ENCODE assay signal across 8 mouse cellular contexts in the genomic region with DNA sequence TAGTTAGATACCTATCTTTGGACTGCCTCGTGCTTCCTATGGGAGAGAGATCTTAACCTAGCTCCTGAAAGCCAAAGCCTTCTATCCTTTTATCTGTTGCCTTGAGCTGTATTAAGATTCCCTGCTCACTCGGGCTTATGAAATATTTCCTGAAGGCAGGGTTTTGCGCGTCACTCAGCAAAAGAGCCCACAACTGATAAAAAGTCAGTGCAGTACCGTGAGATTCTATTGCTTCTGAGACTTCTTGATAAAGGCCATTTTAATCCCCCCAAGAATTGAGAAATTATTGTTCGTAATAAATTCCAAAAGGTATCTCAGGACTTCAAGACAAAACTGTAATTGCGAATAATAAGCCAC. TPM values are rescaled to one million over a fixed set of nuclear protein-coding genes. Genes with fewer than 3 reads are reported as not detected.
DNase-seq lines count a peak whose midpoint lies in the region; ATAC-seq and TF ChIP-seq lines count a peak whose summit lies in the region.

No protein-coding gene starts in this region.

- DNase-seq in gastrocnemius, adult 2 months, result no peak
- DNase-seq in gastrocnemius, postnatal 25 days, result no peak
- DNase-seq in frontal cortex, postnatal 36 days (ENCODE audit: low spot score in 2 of 2), result no peak
- no peak for DNase-seq in right cerebral cortex, postnatal 14 days
- no peak for DNase-seq in layer of hippocampus, adult 8-10 months (ENCODE audit: low spot score in 2 of 2)

- no peaks in the 10 kb centered on the region for H3K9me3 ChIP-seq in forebrain, embryonic 13.5 days (replicated peaks)
- H3K9me3 ChIP-seq in liver, embryonic 16.5 days (replicated peaks; ENCODE audit: control insufficient read depth, low read length), result no peaks in the 10 kb centered on the region

- peak overlapping the region; percentile 87 for H3K4me3 ChIP-seq in gastrocnemius, adult 2 months
- peak overlapping the region; percentile 29 for H3K4me3 ChIP-seq in C2C12 (ENCODE audit: insufficient read depth, poor library complexity, severe bottlenecking)
- peak overlapping the region; percentile 58 for H3K4me3 ChIP-seq in forebrain, embryonic 13.5 days
- H3K4me3 ChIP-seq in liver, embryonic 16.5 days (ENCODE audit: low read depth, low read length), result peak overlapping the region; percentile 69

- H3K79me3 ChIP-seq in C2C12 (ENCODE audit: low read depth), result peaks cover 32% of the 10 kb centered on the region

- WGBS in forebrain, embryonic 13.5 days, result 48% methylated on average over 7 of the region's 7 CpGs
- WGBS in liver, embryonic 16.5 days (ENCODE audit: insufficient replicate concordance), result 21% methylated on average over 7 of the region's 7 CpGs

- no peaks in the 10 kb centered on the region for H3K27me3 ChIP-seq in C2C12 (ENCODE audit: control insufficient read depth, insufficient read depth, insufficient read length)
- H3K27me3 ChIP-seq in forebrain, embryonic 13.5 days, result no peaks in the 10 kb centered on the region
- H3K27me3 ChIP-seq in liver, embryonic 16.5 days (ENCODE audit: control insufficient read depth, insufficient read depth, low read depth, low read length), result peaks cover 4% of the 10 kb centered on the region; the same call in 1 of the 2 replicates

- no peak for TF ChIP-seq CTCF in gastrocnemius, adult 2 months (IDR thresholded peaks at IDR 0.05)
- no peak for TF ChIP-seq CTCF in C2C12 (IDR thresholded peaks at IDR 0.05; ENCODE audit: control insufficient read depth, insufficient read depth, insufficient read length)

- H3K9ac ChIP-seq in forebrain, embryonic 13.5 days, result peak overlapping the region; percentile 58
- H3K9ac ChIP-seq in liver, embryonic 16.5 days (ENCODE audit: low read depth, low read length), result peak overlapping the region; percentile 78

- no peak; the same call in 1 of the 2 replicates for ATAC-seq in forebrain, embryonic 13.5 days
- ATAC-seq in liver, embryonic 16.5 days (ENCODE audit: low read depth), result no peak

- H3K79me2 ChIP-seq in C2C12 (ENCODE audit: control insufficient read depth, insufficient read depth), result peaks cover 42% of the 10 kb centered on the region

- peaks cover 7% of the 10 kb centered on the region for H3K4me1 ChIP-seq in forebrain, embryonic 13.5 days
- peaks cover 2% of the 10 kb centered on the region for H3K4me1 ChIP-seq in liver, embryonic 16.5 days (ENCODE audit: control insufficient read depth, low read depth, low read length)

- H3K4me2 ChIP-seq in forebrain, embryonic 13.5 days, result peak overlapping the region; percentile 57
- H3K4me2 ChIP-seq in liver, embryonic 16.5 days (ENCODE audit: low read depth, low read length), result peak overlapping the region; percentile 70

- H3ac ChIP-seq in C2C12 (ENCODE audit: control insufficient read depth, insufficient read length, low read depth), result peak overlapping the region; percentile 68

- no peaks in the 10 kb centered on the region for H3K36me3 ChIP-seq in C2C12 (ENCODE audit: control insufficient read depth, insufficient read depth)
- no peaks in the 10 kb centered on the region for H3K36me3 ChIP-seq in forebrain, embryonic 13.5 days (ENCODE audit: poor library complexity, severe bottlenecking)
- no peaks in the 10 kb centered on the region for H3K36me3 ChIP-seq in liver, embryonic 16.5 days (ENCODE audit: control insufficient read depth, insufficient read depth)

- peak overlapping the region; percentile 98 for H3K27ac ChIP-seq in gastrocnemius, adult 2 months
- peak overlapping the region; percentile 57; the same call in 1 of the 2 replicates for H3K27ac ChIP-seq in forebrain, embryonic 13.5 days
- peak overlapping the region; percentile 86 for H3K27ac ChIP-seq in liver, embryonic 16.5 days (ENCODE audit: low read length)

- intact Hi-C loops in gastrocnemius, adult 2 months (cut with DNase I), result no loop called here

TF ChIP-seq in C2C12, 6 proteins besides CTCF, POLR2A, EP300 and RAD21:
- TF ChIP-seq CEBPB (IDR thresholded peaks at IDR 0.05; ENCODE audit: low read depth) (no peak), FOSL1 (IDR thresholded peaks at IDR 0.05; ENCODE audit: insufficient read depth, low read length, poor library complexity, severe bottlenecking) (no peak), MYOG (IDR thresholded peaks at IDR 0.05; ENCODE audit: control insufficient read depth, extremely low read depth, insufficient read length) (no peak), USF1 (IDR thresholded peaks at IDR 0.05; ENCODE audit: low read depth) (no peak), MAX (IDR thresholded peaks at IDR 0.05) (no peak), MYOD1 (IDR thresholded peaks at IDR 0.05; ENCODE audit: control insufficient read depth, insufficient read length, low read depth) (no peak)

RNA-seq across cellular contexts. Expression of a gene that starts 0.6 kb away (rescaled TPM):
- total RNA-seq in gastrocnemius, adult 2 months (2021), result 10 to 100 TPM; 16.7 to 23.3 TPM
- total RNA-seq in gastrocnemius, postnatal 25 days (2021), result 10 to 100 TPM; 19.1 to 21.5 TPM
- polyA plus RNA-seq in C2C12 (2012; fragmentation: generic; extraction: Trizol), result 10.1 TPM
- polyA plus RNA-seq in forebrain, embryonic 13.5 days (2015; fragmentation: Nextera tagmentation; extraction: Ambion mirVana), result 11.7 and 12.3 TPM in 2 replicates
- 13.5 and 15.8 TPM in 2 replicates for polyA plus RNA-seq in liver, embryonic 16.5 days (2015; fragmentation: Nextera tagmentation; extraction: Ambion mirVana)
- total RNA-seq in layer of hippocampus, adult 8-10 months (2022), result 10 to 100 TPM; 63.3 to 68.7 (median 64.7) TPM

Comparison
In these comparisons a context has a peak if more than half of its experiments do, and no peak if none do; other contexts are left out.
1. H3K4me3 ChIP-seq: peak in every context shown above with its lines; median percentile 87 in gastrocnemius, adult 2 months; 69 in liver, embryonic 16.5 days; 58 in forebrain, embryonic 13.5 days; 29 in C2C12.